Mouse (Mus musculus) kidney, postnatal 25 days (tissue): ENCODE data around the gene Cldn2.

Experiments
- DNase-seq, 2 experiments: peaks; one replicate each; pipeline ENCODE4 v3.0.0; 2021; ENCODE audit warnings: mixed read lengths in 2 of 2

Gene Cldn2

DNA sequence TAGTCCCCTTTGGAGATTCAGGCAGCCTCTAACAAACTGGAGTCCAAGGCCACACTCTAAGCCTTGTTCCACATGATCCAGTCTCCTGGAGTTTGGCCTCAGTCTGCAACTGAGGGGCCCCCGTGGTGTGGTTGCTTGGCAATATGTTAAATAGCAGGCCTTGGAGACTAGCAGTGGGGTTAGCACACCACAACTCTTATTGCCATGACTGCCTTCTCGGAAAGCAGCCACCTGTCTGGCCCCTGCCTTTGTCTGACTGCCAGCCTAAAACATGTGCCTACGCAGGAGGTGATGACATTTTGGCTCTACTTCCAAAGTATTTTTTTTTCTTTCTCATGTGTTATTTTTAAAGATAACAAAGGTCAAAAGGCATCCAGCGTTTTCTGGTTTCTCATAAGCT lies 7.5 kb downstream of the Cldn2 start:
- peak; percentile 45 to 84 for DNase-seq

DNA sequence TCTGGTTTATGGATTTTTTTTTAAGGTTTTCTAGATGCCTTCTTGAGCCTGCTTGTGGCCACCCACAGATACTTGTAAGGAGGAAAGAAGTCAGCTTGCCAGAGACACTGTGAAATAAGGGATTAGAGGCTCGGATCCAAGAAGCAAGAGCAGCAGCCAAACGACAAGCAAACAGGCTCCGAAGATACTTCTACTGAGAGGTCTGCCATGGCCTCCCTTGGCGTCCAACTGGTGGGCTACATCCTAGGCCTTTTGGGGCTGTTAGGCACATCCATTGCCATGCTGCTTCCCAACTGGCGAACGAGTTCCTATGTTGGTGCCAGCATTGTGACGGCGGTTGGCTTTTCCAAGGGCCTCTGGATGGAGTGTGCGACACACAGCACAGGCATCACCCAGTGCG lies 7.9 kb downstream of the Cldn2 start:
- DNase-seq = peak in 1 of 2 experiments; percentile 8

DNA sequence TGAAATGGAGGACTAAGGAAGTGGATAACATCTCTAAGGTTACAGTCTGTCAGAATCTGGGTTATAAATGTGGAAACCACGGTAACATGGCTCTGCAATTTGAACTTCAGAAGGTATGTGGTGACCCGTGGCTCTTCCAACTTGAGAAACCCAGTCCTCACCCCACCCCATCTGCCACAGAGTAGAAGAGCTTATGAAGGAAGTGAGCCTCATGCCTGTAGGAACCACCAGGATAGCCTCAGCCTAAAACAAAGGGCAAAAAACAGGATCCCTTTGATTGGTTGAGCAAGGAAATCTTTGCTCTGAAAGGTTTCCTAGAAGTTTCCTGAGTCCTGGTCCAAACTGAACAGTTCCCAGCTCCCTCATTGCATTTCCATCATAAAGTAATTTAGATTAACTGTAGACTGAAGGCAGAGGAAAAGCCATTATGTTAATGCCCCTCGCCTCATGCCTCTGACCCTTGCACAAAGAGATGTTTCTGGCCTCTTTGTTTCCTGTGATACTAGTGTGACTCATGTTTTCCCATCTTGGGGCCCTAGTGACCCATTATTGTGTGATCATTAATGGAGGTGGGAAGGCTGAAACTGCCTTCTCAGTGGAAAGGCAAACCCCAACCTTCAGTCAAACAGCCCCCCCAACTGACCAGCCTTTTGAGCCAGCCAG lies 12.1 kb downstream of the Cldn2 start:
- peak; percentile 16 to 62 for DNase-seq

- DNase-seq = no peak
These were observed 12.8 kb downstream of the Cldn2 start for GRCm38 (mm10) chrX:139813299-139814002.

DNA sequence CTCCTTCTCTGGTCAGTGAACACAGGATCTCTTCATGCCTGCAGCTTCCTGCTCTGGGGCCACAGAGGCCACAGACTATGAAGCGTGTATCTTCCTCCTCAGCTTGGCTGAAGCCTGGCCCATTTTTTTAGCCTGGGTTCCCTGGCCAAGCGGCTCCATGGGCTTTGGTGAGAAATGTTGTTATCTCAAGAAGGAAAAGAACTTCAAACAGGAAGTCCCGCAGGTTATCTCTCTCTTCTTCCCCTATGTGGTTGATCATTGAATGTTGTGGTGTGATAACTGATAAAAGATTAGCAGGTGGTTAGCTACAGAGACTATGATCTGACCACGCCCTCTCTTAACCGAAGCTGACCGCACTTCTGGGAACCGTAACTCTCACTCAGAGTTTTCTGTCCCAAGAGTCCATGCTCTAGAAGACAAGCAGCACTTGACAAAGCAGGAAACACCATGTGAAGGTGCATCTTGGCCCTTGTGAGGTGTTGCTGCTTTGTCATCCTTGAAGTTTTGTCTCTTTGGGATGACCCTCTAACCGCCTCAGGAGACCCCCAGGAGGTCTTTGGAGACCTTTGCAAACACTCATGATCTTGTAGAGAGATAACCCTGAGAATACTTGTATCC lies 13.5 kb downstream of the Cldn2 start:
- DNase-seq = no peak

DNA sequence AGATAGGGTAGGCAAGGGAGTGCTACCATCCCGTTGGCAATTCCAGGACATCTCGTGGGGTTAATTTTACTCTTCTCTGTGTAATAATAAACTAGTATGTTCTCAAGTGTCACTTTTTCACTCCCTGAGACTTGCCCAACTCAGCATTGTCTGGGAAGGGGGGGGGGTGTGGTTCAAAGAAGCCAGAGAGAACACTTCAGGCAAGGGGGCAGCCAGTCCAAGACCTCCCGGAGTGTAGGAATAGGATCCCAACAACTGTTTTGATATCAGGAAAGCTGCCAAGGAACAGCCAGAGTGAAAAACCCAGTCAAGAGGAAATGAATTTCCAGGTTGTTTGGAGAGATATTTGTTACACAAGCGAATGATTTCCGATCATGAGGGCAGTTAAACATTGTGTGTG lies 14.6 kb downstream of the Cldn2 start:
- peak; percentile 63 to 79 for DNase-seq

GRCm38 (mm10) chrX:139825402-139825801 lies 24.8 kb downstream of the Cldn2 start:
- DNase-seq = no peak

- DNase-seq = no peak
These were observed 26.3 kb downstream of the Cldn2 start for GRCm38 (mm10) chrX:139826926-139827325.

DNA sequence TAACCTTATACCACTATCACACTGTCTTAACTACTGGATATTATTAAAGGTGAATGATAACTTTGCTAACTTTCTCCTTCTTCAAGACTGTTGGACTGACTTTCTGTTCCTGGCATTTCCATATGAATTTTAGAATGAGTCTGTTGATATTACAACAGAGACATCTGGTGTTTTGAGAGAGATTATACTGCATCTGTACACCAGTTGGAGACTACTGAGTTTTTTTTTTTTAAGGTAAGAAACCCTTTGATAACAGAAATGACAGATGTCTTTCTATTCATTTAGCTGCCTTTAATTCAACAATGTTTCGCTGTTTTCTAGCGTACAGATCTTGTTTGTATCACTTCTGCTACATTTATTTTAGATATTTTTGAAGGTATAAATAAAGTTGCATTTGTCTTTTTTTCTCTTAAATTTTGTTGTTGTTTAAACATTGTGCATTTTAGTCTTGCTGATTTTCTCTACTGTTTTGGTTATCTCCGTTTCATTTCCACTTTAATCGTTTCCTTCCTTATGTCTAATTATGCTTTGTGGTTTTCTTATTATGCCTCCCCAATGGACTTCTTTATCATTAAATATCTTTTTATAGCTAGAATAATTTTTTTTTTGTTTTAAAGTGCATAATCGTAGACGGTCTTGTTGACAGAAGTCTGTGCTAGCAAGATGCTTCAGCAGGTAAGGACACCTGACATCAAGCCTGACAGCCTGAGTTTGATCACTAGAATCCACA lies 27.9 kb downstream of the Cldn2 start:
- no peak for DNase-seq

DNA sequence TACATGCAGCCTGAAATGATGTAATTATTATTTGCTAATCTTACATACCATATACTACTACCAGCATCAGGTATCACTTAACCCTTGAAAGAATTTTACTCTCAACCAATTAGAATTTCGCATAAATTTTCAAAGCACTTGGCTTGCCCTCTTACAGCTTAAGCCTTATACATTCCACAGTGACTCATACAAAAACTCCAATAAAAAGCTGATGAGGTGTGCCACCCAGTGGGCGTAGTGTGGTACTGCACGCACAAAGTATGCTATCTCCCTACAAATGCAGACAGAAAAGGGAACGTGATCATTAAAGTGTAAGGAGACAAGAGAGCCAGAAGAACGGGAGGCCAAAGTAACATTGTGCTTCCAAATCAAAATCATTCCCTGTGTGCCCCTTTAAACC lies 31.8 kb downstream of the Cldn2 start:
- peak; percentile 46 to 51 for DNase-seq

DNA sequence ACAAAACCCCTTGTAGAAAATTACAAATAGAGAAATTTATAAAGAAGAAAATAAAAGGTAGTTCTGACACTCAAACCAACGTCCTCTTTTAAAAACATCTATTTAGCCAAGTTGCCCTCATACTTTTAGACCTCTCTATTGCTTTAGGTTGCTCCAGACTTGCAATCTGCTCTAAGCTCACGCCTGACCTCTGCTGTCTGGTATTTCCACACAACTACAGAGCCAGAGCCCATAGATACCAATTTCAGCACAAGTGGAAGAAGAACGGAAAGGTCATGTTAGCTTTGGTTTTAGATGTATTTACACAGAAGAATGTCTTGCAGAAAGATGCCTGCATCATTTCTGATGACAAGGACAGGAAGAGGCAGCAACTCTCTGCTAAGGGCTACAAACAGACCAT lies 38.4 kb downstream of the Cldn2 start:
- DNase-seq = peak in 1 of 2 experiments; percentile 17

DNA sequence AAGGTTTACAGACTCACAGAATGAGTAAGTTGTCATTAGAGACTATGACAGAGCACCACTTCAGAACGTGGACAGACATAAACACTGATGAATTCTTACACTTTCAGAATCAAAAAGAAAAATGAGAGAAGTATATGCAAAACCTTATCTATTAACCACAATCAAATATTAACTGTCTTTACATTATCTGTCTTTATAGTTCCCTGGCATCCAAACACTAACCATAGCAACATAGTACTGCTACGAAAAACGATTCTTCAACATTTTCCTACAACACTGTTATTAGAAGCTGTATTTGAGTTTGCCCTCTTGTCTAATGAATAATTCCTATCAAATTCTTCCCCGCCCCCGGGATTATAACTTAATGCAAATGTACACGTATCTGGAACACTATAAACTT lies 40.5 kb downstream of the Cldn2 start:
- DNase-seq = no peak

DNA sequence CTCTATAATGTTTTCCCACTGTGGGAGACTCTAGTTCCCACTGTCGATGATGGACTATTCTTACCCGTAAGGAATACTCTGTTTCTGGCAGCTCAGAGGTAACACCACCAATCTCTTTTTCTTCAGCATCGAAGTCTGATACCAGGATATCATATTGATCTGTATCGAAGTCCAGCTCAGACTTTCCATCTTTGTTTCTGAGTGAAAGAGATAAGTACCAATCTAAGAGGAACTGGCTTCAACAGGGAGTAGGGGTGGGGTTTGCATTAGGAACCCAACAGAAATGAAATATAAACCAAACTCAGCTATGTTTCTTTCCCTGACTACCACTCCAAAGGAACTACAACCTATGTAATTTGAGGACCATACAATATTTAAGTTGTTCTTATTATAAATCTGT lies 54.2 kb downstream of the Cldn2 start:
- no peak for DNase-seq

- no peak for DNase-seq
These were observed 58.8 kb downstream of the Cldn2 start for GRCm38 (mm10) chrX:139859402-139859801.
